Mouse (Mus musculus) stomach, embryonic 15.5 days (tissue): Measurements from ENCODE around the gene Mtor. TPM values are rescaled to one million over a fixed set of nuclear protein-coding genes. Genes with fewer than 3 reads are reported as not detected.

Experiments
- ATAC-seq: fragments of 200-750 bp; cut with Nextera tagmentation; 2 replicates; pipeline ENCODE4 v1.8.0; 2017; ENCODE audit warnings: low read depth, moderate number of reproducible peaks, moderate TSS enrichment; ENCODE audit not compliant: insufficient read depth, low FRiP score
- H3K27ac ChIP-seq: fragments of 300-500 bp; sonication (generic); 2 replicates; pipeline ENCODE4 v1.5.1; 2015; ENCODE audit warnings: mild to moderate bottlenecking, inconsistent platforms
- H3K27me3 ChIP-seq: fragments of 300-500 bp; sonication (generic); replicated peaks from 2 replicates; pipeline ENCODE4 v1.6.1; 2015; ENCODE audit warnings: inconsistent platforms
- H3K36me3 ChIP-seq: fragments of 300-500 bp; sonication (generic); 2 replicates; pipeline ENCODE4 v1.6.1; 2015; ENCODE audit warnings: inconsistent platforms
- H3K4me1 ChIP-seq: fragments of 300-500 bp; sonication (generic); 2 replicates; pipeline ENCODE4 v1.6.1; 2015; ENCODE audit warnings: inconsistent platforms
- H3K4me2 ChIP-seq: fragments of 300-500 bp; sonication (generic); 2 replicates; pipeline ENCODE4 v1.6.1; 2015; ENCODE audit warnings: mild to moderate bottlenecking, inconsistent platforms
- H3K4me3 ChIP-seq: fragments of 300-500 bp; sonication (generic); replicated peaks from 2 replicates; pipeline ENCODE4 v1.5.1; 2015; ENCODE audit warnings: inconsistent platforms
- H3K9ac ChIP-seq: fragments of 300-500 bp; sonication (generic); 2 replicates; pipeline ENCODE4 v1.6.1; 2015; ENCODE audit warnings: inconsistent platforms
- H3K9me3 ChIP-seq: fragments of 300-500 bp; sonication (generic); 2 replicates; pipeline ENCODE4 v1.6.1; 2016; ENCODE audit warnings: inconsistent platforms
- WGBS: fragments of 180-500 bp; shearing (Covaris S2); methylation state at CpG from one replicate; pipeline ENCODE4 v1.1.7; 2015; 5-methylcytosine and 5-hydroxymethylcytosine counted together
- polyA plus RNA-seq: library from polyadenylated mRNA; unstranded; fragments of >200 nt; fragmentation: Nextera tagmentation; extraction: Ambion mirVana; gene quantifications from 2 replicates; pipeline ENCODE4 v1.2.1, GENCODE M21; 2015

The Mtor gene
- polyA plus RNA-seq, 1 experiment from 2014 or later: 12.3 TPM

DNA sequence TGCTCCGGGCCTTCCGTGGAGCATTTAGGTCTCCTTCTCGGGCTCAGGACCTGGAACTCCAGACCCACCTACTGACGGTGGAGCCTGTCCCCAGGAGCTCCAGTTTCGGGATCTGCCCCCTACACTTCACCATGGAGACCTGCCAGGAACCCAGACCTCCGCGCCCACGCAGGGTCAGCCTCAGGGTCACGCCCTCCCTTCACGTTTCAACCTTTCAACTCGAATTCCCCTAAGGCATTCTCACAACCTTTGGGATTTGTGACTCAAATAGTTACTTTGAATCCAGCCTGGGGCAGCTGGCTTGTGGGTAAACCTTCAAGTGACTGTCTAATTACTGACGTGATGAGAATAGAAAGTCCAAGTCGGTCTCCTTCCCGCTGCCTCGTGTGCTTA is 438 bp downstream of the Mtor start:
- Histone ChIP-seq H3K9ac (peak overlapping the region; percentile 81), H3K27me3 (no peaks in the 10 kb centered on the region), H3K36me3 (peaks cover 13% of the 10 kb centered on the region), H3K27ac (peak overlapping the region; percentile 61), H3K4me1 (peaks cover 15% of the 10 kb centered on the region), H3K4me2 (peak overlapping the region; percentile 76), H3K4me3 (peak overlapping the region; percentile 99), H3K9me3 (no peaks in the 10 kb centered on the region)
- ATAC-seq: no peak
- WGBS: under 1% methylated on average over 15 of the region's 15 CpGs

DNA sequence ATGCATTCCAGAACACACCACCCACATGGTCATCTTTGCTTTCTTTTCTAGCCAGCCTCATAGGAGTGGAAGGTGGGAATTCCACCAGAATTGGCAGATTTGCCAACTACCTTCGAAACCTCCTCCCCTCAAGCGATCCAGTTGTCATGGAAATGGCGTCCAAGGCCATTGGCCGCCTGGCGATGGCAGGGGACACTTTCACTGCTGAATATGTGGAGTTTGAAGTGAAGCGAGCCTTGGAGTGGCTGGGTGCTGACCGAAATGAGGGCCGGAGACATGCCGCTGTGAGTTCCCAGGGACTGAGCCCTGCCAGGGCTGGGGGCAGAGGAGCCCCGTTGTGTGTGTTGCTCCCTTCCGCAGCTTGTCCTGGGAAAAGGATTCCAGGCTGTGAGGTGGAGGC is 5.3 kb downstream of the Mtor start:
- no peak overlapping the region for H3K27ac ChIP-seq
- H3K4me3 ChIP-seq: no peak overlapping the region
- no peaks in the 10 kb centered on the region for H3K9me3 ChIP-seq
- 87% methylated on average over 11 of the region's 11 CpGs for WGBS
- H3K4me2 ChIP-seq: no peak overlapping the region
- H3K36me3 ChIP-seq: peaks cover 53% of the 10 kb centered on the region
- no peaks in the 10 kb centered on the region for H3K27me3 ChIP-seq
- peaks cover 8% of the 10 kb centered on the region for H3K4me1 ChIP-seq
- H3K9ac ChIP-seq: no peak overlapping the region
- ATAC-seq: no peak

DNA sequence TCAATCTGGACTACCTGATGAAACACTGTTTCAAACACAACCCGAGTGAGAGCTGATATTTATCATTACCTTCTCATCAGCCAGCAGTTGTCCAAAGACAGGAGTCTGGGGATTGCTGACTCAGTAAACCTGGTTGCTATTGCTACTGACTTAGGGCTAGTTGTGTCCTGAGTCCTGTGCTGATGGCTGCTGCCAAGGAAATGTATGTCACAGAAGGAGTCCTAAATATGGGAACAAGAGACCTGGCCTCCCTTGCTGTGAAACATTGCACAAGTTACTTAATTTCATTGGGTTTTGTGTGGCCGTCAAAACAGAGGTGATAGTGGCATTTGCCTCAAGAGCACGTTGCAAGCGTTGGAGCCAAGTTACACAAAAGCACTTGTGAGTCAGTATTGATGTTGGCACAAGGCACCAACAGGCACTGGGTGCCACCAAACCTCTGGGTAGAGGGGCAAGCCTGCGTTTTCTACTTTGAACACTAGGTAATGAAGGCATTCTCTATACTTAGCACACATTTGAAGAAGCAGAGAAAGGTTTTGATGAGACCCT is 7.1 kb downstream of the Mtor start:
- WGBS: 90% methylated on average over 5 of the region's 5 CpGs
- Histone ChIP-seq H3K4me1 (no peaks in the 10 kb centered on the region), H3K27ac (no peak overlapping the region), H3K9me3 (no peaks in the 10 kb centered on the region), H3K9ac (no peak overlapping the region), H3K4me3 (no peak overlapping the region), H3K27me3 (no peaks in the 10 kb centered on the region), H3K4me2 (no peak overlapping the region), H3K36me3 (peaks cover 67% of the 10 kb centered on the region)
- ATAC-seq: no peak

DNA sequence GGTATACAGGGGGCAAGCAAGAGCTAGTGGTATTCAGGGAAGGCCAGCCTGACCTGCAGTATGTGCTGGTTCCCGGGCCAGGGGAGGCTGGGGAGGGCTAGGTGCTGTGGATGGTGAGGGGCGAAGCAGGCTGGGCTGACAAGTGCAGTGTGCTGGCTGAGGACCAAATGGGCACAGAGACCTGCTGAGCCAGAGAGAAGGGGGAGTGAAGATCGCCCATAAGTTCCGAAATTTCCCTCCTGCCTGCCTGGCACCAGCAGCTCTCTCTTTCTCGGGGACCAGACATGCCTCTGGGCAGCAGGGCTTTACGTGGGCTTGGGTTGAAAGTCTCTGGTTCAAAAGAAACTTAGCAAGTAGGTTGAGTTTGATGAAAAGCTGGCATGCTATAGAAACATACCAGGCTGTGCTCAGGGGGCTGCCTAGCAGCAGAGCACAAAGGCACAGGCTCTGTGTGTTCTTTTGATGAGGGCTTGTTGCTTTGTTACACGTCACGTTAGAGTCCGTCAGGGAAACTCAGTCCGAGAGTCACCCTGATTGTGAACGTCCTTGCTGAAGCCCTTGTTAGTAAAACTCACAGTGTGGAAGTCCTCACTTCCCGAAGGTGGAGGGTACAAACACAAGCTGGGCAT is 12.4 kb downstream of the Mtor start:
- H3K4me2 ChIP-seq: no peak overlapping the region
- no peak overlapping the region for H3K27ac ChIP-seq
- 88% methylated on average over 12 of the region's 12 CpGs for WGBS
- H3K4me1 ChIP-seq: no peaks in the 10 kb centered on the region
- peaks cover 74% of the 10 kb centered on the region for H3K36me3 ChIP-seq
- no peak overlapping the region for H3K4me3 ChIP-seq
- H3K9me3 ChIP-seq: no peaks in the 10 kb centered on the region
- no peak for ATAC-seq
- H3K27me3 ChIP-seq: no peaks in the 10 kb centered on the region
- H3K9ac ChIP-seq: no peak overlapping the region

DNA sequence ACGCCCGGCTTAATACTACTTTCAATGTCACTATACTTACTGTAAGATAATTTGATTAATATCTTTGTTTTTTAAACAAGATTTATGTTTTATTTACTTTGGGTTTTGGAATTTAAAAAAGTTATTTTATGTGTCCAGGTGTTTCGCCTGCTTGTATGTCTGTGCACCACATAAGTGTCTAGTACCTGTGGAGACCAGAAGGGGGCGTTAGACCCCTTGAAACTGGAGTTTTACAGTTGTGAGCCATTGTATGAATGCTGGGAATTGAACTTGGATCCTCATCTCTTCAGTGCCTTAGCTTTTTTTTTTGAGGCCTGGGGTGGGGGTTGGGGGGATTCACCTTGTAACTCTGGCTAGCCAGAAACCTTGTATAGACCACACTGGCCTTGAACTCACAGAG is 13.4 kb downstream of the Mtor start:
- H3K36me3 ChIP-seq: peaks cover 72% of the 10 kb centered on the region
- ATAC-seq: no peak

DNA sequence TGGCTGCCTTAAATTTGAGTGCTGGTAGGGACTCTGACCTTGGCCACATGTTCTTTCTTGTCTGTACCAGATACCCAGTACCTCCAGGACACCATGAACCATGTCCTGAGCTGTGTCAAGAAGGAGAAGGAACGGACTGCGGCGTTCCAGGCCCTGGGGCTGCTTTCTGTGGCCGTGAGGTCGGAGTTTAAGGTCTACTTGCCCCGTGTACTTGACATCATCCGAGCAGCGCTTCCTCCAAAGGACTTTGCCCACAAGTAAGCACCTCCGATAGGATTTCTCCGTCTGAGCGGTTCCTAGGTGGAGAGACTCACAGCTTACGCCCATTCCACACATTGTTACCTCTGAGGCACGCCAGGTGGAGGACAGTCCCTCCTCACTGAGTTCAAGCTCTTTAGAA is 14.3 kb downstream of the Mtor start:
- no peaks in the 10 kb centered on the region for H3K9me3 ChIP-seq
- no peak for ATAC-seq
- H3K9ac ChIP-seq: no peak overlapping the region
- 94% methylated on average over 13 of the region's 13 CpGs for WGBS
- no peak overlapping the region for H3K4me2 ChIP-seq
- no peaks in the 10 kb centered on the region for H3K27me3 ChIP-seq
- H3K27ac ChIP-seq: no peak overlapping the region
- peaks cover 68% of the 10 kb centered on the region for H3K36me3 ChIP-seq
- H3K4me1 ChIP-seq: no peaks in the 10 kb centered on the region
- no peak overlapping the region for H3K4me3 ChIP-seq

More for the DNA sequence above, 13.4 kb downstream of the Mtor start:
- Histone ChIP-seq H3K4me2 (no peak overlapping the region), H3K27me3 (no peaks in the 10 kb centered on the region), H3K9ac (no peak overlapping the region), H3K4me1 (no peaks in the 10 kb centered on the region), H3K4me3 (no peak overlapping the region), H3K27ac (no peak overlapping the region), H3K9me3 (no peaks in the 10 kb centered on the region)
- 81% methylated on average over 4 of the region's 4 CpGs for WGBS

DNA sequence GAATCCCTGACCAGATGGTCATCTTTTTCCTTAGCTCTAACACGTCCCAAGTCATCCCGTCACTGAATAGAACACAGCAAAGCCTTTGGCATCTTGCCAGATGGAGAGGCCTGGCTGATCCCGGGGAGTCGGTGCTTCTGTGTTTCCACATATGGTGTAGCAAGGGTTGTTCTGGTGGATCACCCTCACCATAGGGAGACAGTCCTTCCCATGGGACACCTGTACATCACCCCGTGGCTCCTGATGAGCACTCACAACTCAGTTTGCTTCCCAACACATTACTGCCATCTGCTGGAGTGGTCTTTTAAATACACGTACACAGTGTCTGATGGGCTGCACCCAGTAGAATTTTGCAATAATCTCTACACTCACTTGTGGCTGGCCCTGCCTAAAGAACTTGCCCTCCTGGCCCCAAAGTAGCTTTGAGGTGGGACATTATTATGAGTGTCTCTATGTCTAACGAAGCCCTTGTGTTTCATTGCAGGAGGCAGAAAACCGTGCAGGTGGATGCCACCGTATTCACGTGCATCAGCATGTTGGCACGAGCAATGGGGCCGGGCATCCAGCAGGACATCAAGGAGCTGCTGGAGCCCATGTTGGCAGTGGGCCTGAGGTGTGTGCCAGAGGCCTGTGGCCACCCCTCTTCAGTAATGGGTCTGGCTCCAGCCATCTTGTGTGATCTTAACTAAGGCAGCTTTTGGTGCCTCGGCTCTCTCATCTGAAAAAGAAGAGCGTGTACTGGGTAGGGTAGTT is 15.0 kb downstream of the Mtor start:
- ATAC-seq: peak; percentile 50; the same call in 1 of the 2 replicates
- no peak overlapping the region for H3K27ac ChIP-seq
- WGBS: 68% methylated on average over 14 of the region's 14 CpGs
- H3K36me3 ChIP-seq: peaks cover 67% of the 10 kb centered on the region
- H3K4me3 ChIP-seq: no peak overlapping the region
- no peaks in the 10 kb centered on the region for H3K4me1 ChIP-seq
- no peak overlapping the region for H3K9ac ChIP-seq
- H3K4me2 ChIP-seq: no peak overlapping the region
- no peaks in the 10 kb centered on the region for H3K9me3 ChIP-seq
- no peaks in the 10 kb centered on the region for H3K27me3 ChIP-seq

DNA sequence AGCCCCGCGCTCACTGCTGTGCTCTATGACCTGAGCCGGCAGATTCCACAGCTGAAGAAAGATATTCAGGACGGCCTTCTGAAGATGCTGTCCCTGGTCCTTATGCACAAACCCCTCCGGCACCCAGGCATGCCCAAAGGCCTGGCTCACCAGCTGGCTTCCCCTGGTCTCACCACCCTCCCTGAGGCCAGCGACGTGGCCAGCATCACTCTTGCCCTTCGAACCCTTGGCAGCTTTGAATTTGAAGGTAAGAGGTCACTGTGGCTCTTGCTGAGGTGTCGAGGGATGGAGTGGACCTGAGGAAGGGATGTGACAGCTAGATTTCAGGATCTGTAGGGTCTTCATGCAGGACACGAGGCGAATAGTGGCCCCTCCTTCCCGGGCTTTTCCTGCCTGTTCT is 15.9 kb downstream of the Mtor start:
- Histone ChIP-seq H3K4me1 (no peaks in the 10 kb centered on the region), H3K27me3 (no peaks in the 10 kb centered on the region), H3K4me2 (no peak overlapping the region), H3K36me3 (peaks cover 66% of the 10 kb centered on the region), H3K9me3 (no peaks in the 10 kb centered on the region), H3K4me3 (no peak overlapping the region), H3K9ac (no peak overlapping the region), H3K27ac (no peak overlapping the region)
- WGBS: 86% methylated on average over 12 of the region's 12 CpGs
- ATAC-seq: no peak

DNA sequence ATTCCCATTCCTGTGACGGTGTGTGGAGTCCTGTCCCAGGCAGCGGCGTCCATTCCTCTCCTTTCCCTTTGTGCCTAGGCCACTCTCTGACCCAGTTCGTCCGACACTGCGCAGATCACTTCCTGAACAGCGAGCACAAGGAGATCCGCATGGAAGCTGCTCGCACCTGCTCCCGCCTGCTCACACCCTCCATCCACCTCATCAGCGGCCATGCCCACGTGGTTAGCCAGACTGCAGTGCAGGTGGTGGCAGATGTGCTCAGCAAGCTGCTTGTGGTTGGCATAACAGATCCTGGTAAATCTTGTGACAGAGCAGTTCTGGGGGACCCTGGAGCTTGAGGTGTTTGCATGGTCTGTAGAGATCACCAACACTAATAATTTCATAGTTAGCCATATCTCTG is 16.5 kb downstream of the Mtor start:
- Histone ChIP-seq H3K36me3 (peaks cover 66% of the 10 kb centered on the region), H3K27ac (no peak overlapping the region), H3K4me3 (no peak overlapping the region), H3K4me1 (no peaks in the 10 kb centered on the region), H3K9ac (no peak overlapping the region), H3K4me2 (no peak overlapping the region), H3K9me3 (no peaks in the 10 kb centered on the region), H3K27me3 (no peaks in the 10 kb centered on the region)
- WGBS: 93% methylated on average over 12 of the region's 12 CpGs
- no peak for ATAC-seq

DNA sequence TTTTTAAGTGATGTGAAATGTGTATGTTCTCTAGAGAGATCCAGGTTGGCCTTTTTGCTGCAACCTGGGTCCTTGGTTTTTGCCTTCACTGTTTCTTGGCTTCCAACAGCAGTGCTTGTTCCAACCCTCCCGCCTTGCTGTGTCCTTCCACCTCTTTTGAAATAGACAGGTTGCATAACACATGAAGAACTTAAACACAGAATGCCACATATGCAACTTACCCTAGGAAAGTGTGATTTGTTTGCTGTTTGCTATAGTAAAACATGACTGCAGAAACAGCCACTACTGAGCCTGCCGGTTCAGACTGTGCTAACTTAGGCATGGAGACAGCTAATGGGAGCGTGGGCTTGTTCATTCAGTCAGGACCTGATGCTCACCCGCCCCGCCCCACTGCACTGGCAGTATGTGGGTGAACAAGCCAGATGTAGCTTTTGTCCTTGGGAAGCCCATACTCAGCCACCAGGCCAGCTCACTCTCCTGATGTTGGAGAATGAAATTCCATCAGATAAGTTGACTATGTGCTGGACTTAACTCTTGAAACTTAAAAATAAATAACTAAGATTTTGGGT is 18.2 kb downstream of the Mtor start:
- peaks cover 73% of the 10 kb centered on the region for H3K36me3 ChIP-seq
- H3K9me3 ChIP-seq: no peaks in the 10 kb centered on the region
- H3K4me1 ChIP-seq: no peaks in the 10 kb centered on the region
- no peak overlapping the region for H3K4me3 ChIP-seq
- no peak for ATAC-seq
- H3K27ac ChIP-seq: no peak overlapping the region
- H3K9ac ChIP-seq: no peak overlapping the region
- 90% methylated on average over 5 of the region's 5 CpGs for whole genome bisulfite sequencing
- H3K4me2 ChIP-seq: no peak overlapping the region
- no peaks in the 10 kb centered on the region for H3K27me3 ChIP-seq

DNA sequence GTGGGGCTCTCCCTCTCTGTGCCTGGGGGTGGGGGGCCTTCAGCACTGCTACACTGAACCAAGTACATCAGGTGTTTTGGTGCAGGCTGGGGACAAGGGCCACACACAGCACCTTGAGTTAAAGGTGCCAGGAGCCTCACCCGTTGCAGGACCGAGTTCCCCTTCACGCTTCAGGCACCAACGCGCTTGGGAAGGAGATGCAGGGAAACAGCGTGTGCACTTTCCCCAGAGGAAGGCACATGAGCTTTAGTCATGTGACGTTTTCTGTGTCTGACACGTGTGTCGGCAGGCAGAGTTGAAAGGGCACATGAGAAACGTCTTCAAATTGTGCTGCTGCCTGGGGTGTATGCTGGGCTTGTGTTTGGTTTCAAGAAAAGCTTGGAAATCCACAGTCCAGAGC is 20.0 kb downstream of the Mtor start:
- WGBS: 89% methylated on average over 10 of the region's 10 CpGs
- Histone ChIP-seq H3K4me2 (no peak overlapping the region), H3K27ac (no peak overlapping the region), H3K27me3 (no peaks in the 10 kb centered on the region), H3K9me3 (no peaks in the 10 kb centered on the region), H3K9ac (no peak overlapping the region), H3K36me3 (peaks cover 81% of the 10 kb centered on the region), H3K4me1 (no peaks in the 10 kb centered on the region), H3K4me3 (no peak overlapping the region)
- no peak for ATAC-seq
